Mouse (Mus musculus): Measurements from ENCODE around the gene Haus3. TPM values are rescaled to one million over a fixed set of nuclear protein-coding genes. Genes with fewer than 3 reads are reported as not detected.
A peak's percentile ranks its signal among the peaks of the same experiment; 100 is the strongest.

Gene Haus3
- polyA plus RNA-seq, 1 experiment from 2014 or later, result 15.2 TPM

DNA sequence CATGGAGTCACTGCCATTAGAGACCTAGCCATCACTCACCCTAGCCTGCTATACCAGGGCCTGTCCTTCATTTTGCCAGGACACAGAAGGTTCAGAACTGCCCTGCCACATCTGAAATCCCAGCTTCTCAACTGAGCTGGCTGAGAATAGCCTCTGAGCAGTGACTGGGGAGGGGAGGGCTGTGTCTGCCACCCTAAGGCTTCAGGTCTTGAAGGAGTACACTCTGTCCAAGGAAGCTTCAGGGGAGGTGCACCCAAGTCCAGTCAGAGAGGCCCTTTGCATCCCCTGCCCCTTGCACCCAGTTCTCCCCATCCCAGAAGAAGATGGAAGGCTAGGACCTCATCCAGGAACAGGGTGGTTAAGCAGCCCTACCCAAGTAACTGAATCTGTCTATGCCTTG lies 16.5 kb upstream of the Haus3 start:
- Histone ChIP-seq H3K4me1 (replicated peaks) (peaks cover 61% of the 10 kb centered on the region), H3K9ac (peak overlapping the region; percentile 85), H3K36me3 (peaks cover 36% of the 10 kb centered on the region), H3K4me3 (peak overlapping the region; percentile 87), H3K27me3 (no peaks in the 10 kb centered on the region), H3K9me3 (no peaks in the 10 kb centered on the region), H3K4me2 (peak overlapping the region; percentile 96), H3K27ac (replicated peaks) (no peak overlapping the region)
- ATAC-seq (ENCODE audit: low read depth), result no peak

DNA sequence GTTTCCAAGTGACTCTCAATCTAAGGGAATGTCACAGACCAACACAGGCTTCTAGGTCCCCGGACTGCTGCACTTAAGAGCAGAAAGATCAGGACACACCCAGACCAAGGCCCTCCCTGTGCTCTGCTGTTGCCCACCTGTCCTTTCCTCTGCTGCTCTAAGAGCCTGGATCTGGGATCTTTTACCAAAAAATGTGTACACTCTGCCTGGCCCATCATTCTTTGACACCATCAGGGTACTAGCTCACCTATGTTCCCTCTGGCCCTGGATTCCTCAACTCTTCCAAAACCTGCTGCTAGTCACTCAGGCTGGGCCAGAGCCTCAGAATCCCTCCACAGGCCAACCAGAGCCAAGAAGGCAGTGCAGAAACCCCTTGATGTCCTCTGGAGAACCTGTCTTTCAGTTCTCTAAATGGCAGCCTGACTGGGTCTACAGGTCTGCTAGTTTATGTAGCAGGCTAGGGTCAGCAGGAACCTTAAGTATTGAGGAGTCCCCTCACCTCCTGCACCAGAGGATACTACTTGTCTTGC lies 15.8 kb upstream of the Haus3 start:
- no peak overlapping the region for H3K4me3 ChIP-seq
- no peak for ATAC-seq (ENCODE audit: low read depth)
- H3K9me3 ChIP-seq, result no peaks in the 10 kb centered on the region
- H3K4me1 ChIP-seq (replicated peaks), result peaks cover 61% of the 10 kb centered on the region
- no peaks in the 10 kb centered on the region for H3K27me3 ChIP-seq
- WGBS, result 92% methylated on average over 1 of the region's 1 CpGs
- H3K27ac ChIP-seq (replicated peaks), result no peak overlapping the region
- H3K9ac ChIP-seq, result peak overlapping the region; percentile 53
- peaks cover 43% of the 10 kb centered on the region for H3K36me3 ChIP-seq
- H3K4me2 ChIP-seq, result peak overlapping the region; percentile 96

DNA sequence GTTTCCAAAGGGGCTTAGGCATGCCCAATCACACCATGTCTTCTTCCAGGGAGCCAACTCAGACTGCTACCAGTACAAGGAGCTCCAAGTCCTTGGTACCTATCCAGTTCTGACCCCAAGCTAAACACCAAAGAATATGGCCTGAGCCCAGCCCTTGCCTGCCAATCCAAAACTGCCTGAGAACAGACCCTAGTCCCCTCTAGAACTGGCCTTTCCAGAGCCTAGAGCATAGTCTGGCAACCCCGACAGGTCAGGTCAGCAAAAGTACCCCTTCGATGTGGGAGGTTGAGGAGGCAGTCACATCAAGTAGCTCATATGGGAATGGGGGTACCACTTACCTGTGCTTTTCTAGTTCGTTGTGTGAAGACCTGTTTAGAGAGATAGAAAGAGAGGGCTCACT lies 14.6 kb upstream of the Haus3 start:
- no peak for ATAC-seq (ENCODE audit: low read depth)
- no peak overlapping the region for H3K4me2 ChIP-seq

DNA sequence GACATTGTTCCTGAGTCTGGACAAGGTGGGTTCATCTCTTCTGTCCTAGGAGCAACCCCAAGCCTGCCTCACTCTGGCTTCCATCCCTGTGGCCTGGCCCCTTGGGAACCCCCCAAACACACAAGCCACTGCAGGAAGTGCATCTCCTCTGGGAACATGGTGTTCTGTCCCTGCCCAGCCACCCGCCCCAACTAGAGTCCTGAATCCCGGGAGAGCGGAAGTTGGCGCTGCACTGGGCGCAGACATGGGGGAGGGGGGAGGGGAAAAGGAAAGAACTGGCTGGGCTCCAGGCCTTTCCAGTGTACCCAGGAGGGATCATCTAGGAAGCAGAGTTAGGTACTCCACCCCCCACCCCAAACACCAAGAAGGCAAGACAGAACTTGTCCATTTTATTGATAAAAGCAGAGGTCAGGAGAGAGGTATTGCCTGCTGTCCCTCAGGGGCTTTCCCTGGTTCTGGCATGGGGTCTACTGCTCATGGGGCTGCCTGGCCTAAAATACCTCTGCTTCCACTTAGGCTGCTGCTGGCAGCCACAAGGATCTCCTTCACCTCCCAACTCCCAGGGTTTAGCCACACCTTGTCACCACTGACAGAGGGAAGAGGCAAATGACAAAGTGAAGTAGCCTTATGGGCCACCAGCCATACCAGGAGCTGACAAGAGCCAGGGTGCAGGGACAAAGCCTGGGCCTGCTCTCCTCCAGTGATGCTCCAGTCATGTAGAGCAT lies 14.0 kb upstream of the Haus3 start:
- no peak overlapping the region for H3K4me3 ChIP-seq
- H3K4me2 ChIP-seq, result no peak overlapping the region
- peaks cover 53% of the 10 kb centered on the region for H3K4me1 ChIP-seq (replicated peaks)
- 67% methylated on average over 5 of the region's 5 CpGs for WGBS
- peaks cover 61% of the 10 kb centered on the region for H3K36me3 ChIP-seq
- H3K9ac ChIP-seq, result 0 out of 2 replicates have a peak overlapping the region, but pooled peaks have one; percentile 17
- no peaks in the 10 kb centered on the region for H3K9me3 ChIP-seq
- no peaks in the 10 kb centered on the region for H3K27me3 ChIP-seq
- H3K27ac ChIP-seq (replicated peaks), result no peak overlapping the region
- no peak for ATAC-seq (ENCODE audit: low read depth)

More for the DNA sequence above, 14.6 kb upstream of the Haus3 start:
- Histone ChIP-seq H3K4me3 (no peak overlapping the region), H3K4me1 (replicated peaks) (peaks cover 59% of the 10 kb centered on the region), H3K36me3 (peaks cover 54% of the 10 kb centered on the region), H3K9me3 (no peaks in the 10 kb centered on the region), H3K27ac (replicated peaks) (no peak overlapping the region), H3K27me3 (no peaks in the 10 kb centered on the region), H3K9ac (no peak overlapping the region)
- WGBS, result 86% methylated on average over 3 of the region's 3 CpGs

GRCm38 (mm10) chr5:34182486-34182885 lies 13.2 kb upstream of the Haus3 start:
- Histone ChIP-seq H3K4me1 (replicated peaks) (peaks cover 50% of the 10 kb centered on the region), H3K4me2 (no peak overlapping the region), H3K9ac (no peak overlapping the region), H3K27me3 (no peaks in the 10 kb centered on the region), H3K9me3 (no peaks in the 10 kb centered on the region), H3K27ac (replicated peaks) (no peak overlapping the region), H3K4me3 (no peak overlapping the region), H3K36me3 (peaks cover 69% of the 10 kb centered on the region)
- ATAC-seq (ENCODE audit: low read depth), result no peak
- WGBS, result 87% methylated on average over 3 of the region's 3 CpGs

GRCm38 (mm10) chr5:34177821-34178220 lies 8.5 kb upstream of the Haus3 start:
- H3K4me1 ChIP-seq (replicated peaks), result peaks cover 11% of the 10 kb centered on the region
- H3K9ac ChIP-seq, result no peak overlapping the region
- 94% methylated on average over 4 of the region's 4 CpGs for WGBS
- H3K27me3 ChIP-seq, result no peaks in the 10 kb centered on the region
- no peak for ATAC-seq (ENCODE audit: low read depth)
- H3K9me3 ChIP-seq, result no peaks in the 10 kb centered on the region
- no peak overlapping the region for H3K27ac ChIP-seq (replicated peaks)
- H3K4me2 ChIP-seq, result no peak overlapping the region
- no peak overlapping the region for H3K4me3 ChIP-seq
- peaks cover 99% of the 10 kb centered on the region for H3K36me3 ChIP-seq

GRCm38 (mm10) chr5:34177091-34177490 lies 7.8 kb upstream of the Haus3 start:
- H3K9ac ChIP-seq, result no peak overlapping the region
- no peak overlapping the region for H3K4me2 ChIP-seq
- 98% methylated on average over 2 of the region's 2 CpGs for WGBS
- no peaks in the 10 kb centered on the region for H3K27me3 ChIP-seq
- H3K4me1 ChIP-seq (replicated peaks), result 0 out of 2 replicates have a peak, but pooled peaks cover 3% of the 10 kb centered on the region
- peaks cover 97% of the 10 kb centered on the region for H3K36me3 ChIP-seq
- ATAC-seq (ENCODE audit: low read depth), result no peak
- no peak overlapping the region for H3K27ac ChIP-seq (replicated peaks)
- no peak overlapping the region for H3K4me3 ChIP-seq
- H3K9me3 ChIP-seq, result no peaks in the 10 kb centered on the region

GRCm38 (mm10) chr5:34176691-34177090 lies 7.4 kb upstream of the Haus3 start:
- WGBS, result 72% methylated on average over 10 of the region's 10 CpGs
- no peak for ATAC-seq (ENCODE audit: low read depth)
- Histone ChIP-seq H3K27ac (replicated peaks) (no peak overlapping the region), H3K36me3 (peaks cover 93% of the 10 kb centered on the region), H3K4me3 (no peak overlapping the region), H3K9ac (no peak overlapping the region), H3K27me3 (no peaks in the 10 kb centered on the region), H3K4me2 (no peak overlapping the region), H3K4me1 (replicated peaks) (no peaks in the 10 kb centered on the region), H3K9me3 (no peaks in the 10 kb centered on the region)

- Histone ChIP-seq H3K4me3 (no peak overlapping the region), H3K4me1 (replicated peaks) (peaks cover 4% of the 10 kb centered on the region; the same call in 1 of the 2 replicates), H3K4me2 (no peak overlapping the region), H3K36me3 (peaks cover 80% of the 10 kb centered on the region), H3K27me3 (no peaks in the 10 kb centered on the region), H3K9me3 (no peaks in the 10 kb centered on the region), H3K9ac (no peak overlapping the region), H3K27ac (replicated peaks) (no peak overlapping the region)
- 21% methylated on average over 5 of the region's 5 CpGs for WGBS
- ATAC-seq (ENCODE audit: low read depth), result no peak
These were observed 6.0 kb upstream of the Haus3 start for GRCm38 (mm10) chr5:34175403-34175694.

DNA sequence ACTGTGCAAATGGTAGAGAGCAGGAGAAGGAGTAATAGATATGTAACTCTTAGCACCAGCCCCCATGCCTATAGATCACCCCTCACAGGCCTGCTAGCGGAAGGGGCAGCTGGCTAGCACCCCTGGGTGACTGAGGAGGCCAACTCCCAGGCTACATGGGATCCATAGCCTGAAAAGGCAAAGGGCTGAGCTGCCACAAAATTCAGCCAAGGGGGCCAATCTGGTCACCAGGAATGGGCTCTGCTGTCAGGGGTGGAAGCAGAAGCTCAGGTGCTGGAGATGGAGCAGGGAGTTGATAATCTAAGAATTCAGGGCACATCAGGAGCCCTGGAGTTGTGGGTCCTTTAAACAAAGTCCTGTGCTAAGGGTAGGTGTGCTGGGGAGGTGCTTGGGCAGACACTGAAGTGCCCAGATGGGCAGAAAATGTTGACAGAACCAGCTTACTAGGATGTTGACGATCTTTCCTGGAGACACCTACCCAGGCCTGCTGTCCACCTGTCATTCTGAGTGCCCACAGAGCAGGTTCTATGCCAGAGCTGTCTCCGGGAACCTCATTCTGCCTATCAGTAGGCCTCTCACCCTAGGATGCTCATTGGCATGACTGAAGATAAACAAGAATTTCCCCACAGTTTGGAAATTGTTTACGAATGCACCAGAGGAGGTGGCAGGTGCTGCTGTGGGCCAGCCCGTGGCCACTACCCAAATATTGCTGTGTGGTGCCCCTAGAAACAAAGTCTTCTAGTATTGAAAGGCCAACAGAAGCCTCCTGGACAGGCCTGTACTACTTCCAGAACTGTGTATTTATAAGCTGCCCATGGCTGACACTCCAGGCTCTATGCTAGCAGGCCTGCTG lies 5.4 kb upstream of the Haus3 start:
- 60% methylated on average over 5 of the region's 5 CpGs for WGBS
- no peak overlapping the region for H3K4me2 ChIP-seq
- H3K4me3 ChIP-seq, result no peak overlapping the region
- H3K9ac ChIP-seq, result no peak overlapping the region
- H3K27ac ChIP-seq (replicated peaks), result no peak overlapping the region
- peaks cover 10% of the 10 kb centered on the region for H3K4me1 ChIP-seq (replicated peaks)
- no peak for ATAC-seq (ENCODE audit: low read depth)
- peaks cover 74% of the 10 kb centered on the region for H3K36me3 ChIP-seq
- H3K27me3 ChIP-seq, result no peaks in the 10 kb centered on the region
- no peaks in the 10 kb centered on the region for H3K9me3 ChIP-seq

DNA sequence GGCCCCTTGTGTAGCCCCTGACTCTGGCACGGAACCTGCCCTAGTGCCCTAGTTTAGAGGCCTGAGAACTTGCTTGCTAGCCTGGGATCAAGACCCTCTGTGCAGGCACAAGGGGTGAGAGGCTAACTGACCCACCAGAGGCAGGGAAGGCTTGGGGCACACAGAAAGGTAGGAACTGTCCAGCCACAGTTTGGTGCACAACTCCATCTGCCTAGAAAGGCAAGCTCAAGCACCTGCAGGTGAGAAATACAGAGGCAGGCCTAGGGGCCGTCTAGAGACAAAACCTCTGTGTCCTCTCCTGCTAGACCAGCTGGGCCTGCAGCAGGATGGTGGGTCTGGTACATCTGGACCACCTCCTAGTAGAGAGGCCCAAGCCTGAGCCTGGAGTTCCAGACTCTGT lies 4.7 kb upstream of the Haus3 start:
- Histone ChIP-seq H3K4me3 (no peak overlapping the region), H3K9me3 (no peaks in the 10 kb centered on the region), H3K4me2 (no peak overlapping the region), H3K4me1 (replicated peaks) (peaks cover 12% of the 10 kb centered on the region), H3K36me3 (peaks cover 67% of the 10 kb centered on the region), H3K9ac (no peak overlapping the region), H3K27ac (replicated peaks) (no peak overlapping the region), H3K27me3 (no peaks in the 10 kb centered on the region)
- 90% methylated on average over 2 of the region's 2 CpGs for WGBS
- ATAC-seq (ENCODE audit: low read depth), result no peak

DNA sequence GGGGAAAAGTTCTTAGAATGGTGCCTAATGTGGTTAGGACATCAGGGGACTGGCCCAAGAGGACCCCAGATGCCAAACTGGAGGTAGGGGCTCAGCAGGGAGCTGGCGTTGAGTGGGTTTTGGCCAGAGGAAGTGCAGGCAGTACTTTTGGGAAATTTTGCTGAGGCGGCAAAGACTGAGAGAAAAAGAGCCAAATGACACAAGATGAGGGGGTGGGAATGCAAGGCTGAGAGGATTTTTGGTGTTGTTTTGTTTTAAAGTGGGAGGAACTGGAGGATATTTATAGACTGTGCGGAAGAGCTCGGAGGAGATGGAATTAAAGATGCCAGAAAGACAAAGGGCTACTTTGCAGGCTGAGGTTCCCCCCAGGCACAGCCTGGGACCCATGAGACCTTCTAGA lies 1.4 kb upstream of the Haus3 start:
- Histone ChIP-seq H3K36me3 (peaks cover 34% of the 10 kb centered on the region), H3K4me1 (replicated peaks) (peaks cover 31% of the 10 kb centered on the region), H3K9me3 (no peaks in the 10 kb centered on the region), H3K4me3 (no peak overlapping the region), H3K27me3 (no peaks in the 10 kb centered on the region), H3K4me2 (no peak overlapping the region), H3K9ac (no peak overlapping the region), H3K27ac (replicated peaks) (peak overlapping the region; percentile 18)
- ATAC-seq (ENCODE audit: low read depth), result no peak
- 76% methylated on average over 4 of the region's 4 CpGs for WGBS

Data from neural tube, embryonic 13.5 days (tissue).